ENCODE assay signal across 11 mouse cellular contexts in genomic region chr6:53654361-53654824, GRCm38 (mm10).
A peak's percentile ranks its signal among the peaks of the same experiment; 100 is the strongest.
DNase-seq lines count a peak whose midpoint lies in the region; ATAC-seq lines count a peak whose summit lies in the region.
"Had no signal": no experiment of that assay in that cellular context is flagged by ENCODE, and none has a peak within 500 bp of the region (broad histone marks: within the 10 kb centered on the region; RNA-seq: fewer than 3 reads in every experiment).

No protein-coding gene starts in this region.

- no peaks in the 10 kb centered on the region for H3K27me3 ChIP-seq in heart, embryonic 11.5 days (ENCODE audit: control insufficient read depth, insufficient read depth, low read length)
- no peaks in the 10 kb centered on the region for H3K27me3 ChIP-seq in hindbrain, embryonic 10.5 days (ENCODE audit: insufficient read depth, poor library complexity, severe bottlenecking)

- no peaks in the 10 kb centered on the region for H3K9me3 ChIP-seq in heart, embryonic 11.5 days (replicated peaks; ENCODE audit: control insufficient read depth, low read length)
- H3K9me3 ChIP-seq in hindbrain, embryonic 10.5 days, result no peaks in the 10 kb centered on the region

- H3K4me3 ChIP-seq in heart, embryonic 11.5 days (ENCODE audit: low read depth, low read length), result no peak overlapping the region
- no peak overlapping the region for H3K4me3 ChIP-seq in hindbrain, embryonic 10.5 days

- H3K9ac ChIP-seq in heart, embryonic 11.5 days (ENCODE audit: low read depth, low read length), result no peak overlapping the region

- 65% methylated on average over 12 of the region's 12 CpGs for WGBS in heart, embryonic 11.5 days (ENCODE audit: insufficient replicate concordance)
- 79% methylated on average over 12 of the region's 12 CpGs for WGBS in hindbrain, embryonic 10.5 days

- DNase-seq in heart, adult 9 months (ENCODE audit: low spot score in 2 of 2), result peak; percentile 13 to 14
- peak; percentile 9 for DNase-seq in urinary bladder, postnatal 14 days (ENCODE audit: low spot score)
- no peak for DNase-seq in urinary bladder, postnatal 25 days (ENCODE audit: low spot score)
- peak; percentile 19 for DNase-seq in kidney, postnatal 10 days
- no peak for DNase-seq in spleen, postnatal 14 days (ENCODE audit: low spot score in 2 of 2)
- DNase-seq in hindbrain, embryonic 10.5 days (ENCODE audit: low spot score), result no peak
- DNase-seq in left cerebral cortex, adult 9 months (ENCODE audit: low spot score in 2 of 2), result no peak
- DNase-seq: adrenal gland, postnatal 14 days; midbrain, embryonic 14.5 days; thymus, postnatal 25 days had no signal

- H3K4me1 ChIP-seq in heart, embryonic 11.5 days (ENCODE audit: control insufficient read depth, insufficient read depth, low read length), result no peaks in the 10 kb centered on the region
- H3K4me1 ChIP-seq in hindbrain, embryonic 10.5 days (replicated peaks), result peaks cover 21% of the 10 kb centered on the region

- no peaks in the 10 kb centered on the region for H3K36me3 ChIP-seq in heart, embryonic 11.5 days (ENCODE audit: control insufficient read depth, insufficient read depth, low read length)
- no peaks in the 10 kb centered on the region for H3K36me3 ChIP-seq in hindbrain, embryonic 10.5 days

- H3K27ac ChIP-seq in heart, embryonic 11.5 days (ENCODE audit: low read depth, low read length), result no peak overlapping the region
- no peak overlapping the region for H3K27ac ChIP-seq in hindbrain, embryonic 10.5 days

- ATAC-seq in heart, embryonic 11.5 days (replicated peaks; ENCODE audit: insufficient number of reproducible peaks, low FRiP score, low TSS enrichment), result no peak

- H3K4me2 ChIP-seq in heart, embryonic 11.5 days, result no peak overlapping the region

Comparison
In these comparisons a context has a peak if more than half of its experiments do, and no peak if none do; other contexts are left out.
1. DNase-seq: peak in heart, adult 9 months (2 of 2), urinary bladder, postnatal 14 days (single experiment) and kidney, postnatal 10 days (single experiment); none in urinary bladder, postnatal 25 days (single experiment), spleen, postnatal 14 days (0 of 2), hindbrain, embryonic 10.5 days (single experiment) and left cerebral cortex, adult 9 months (0 of 2).